In genomic region chr15:95138709-95139409, GRCm38 (mm10) we compare ENCODE assay signal across 14 mouse cellular contexts.
"Had no signal": no experiment of that assay in that cellular context is flagged by ENCODE, and none has a peak within 500 bp of the region (broad histone marks: within the 10 kb centered on the region; RNA-seq: fewer than 3 reads in every experiment).

No protein-coding gene starts in this region.

- H3K9me3 ChIP-seq: limb, embryonic 12.5 days; liver, embryonic 13.5 days; midbrain, embryonic 10.5 days; neural tube, embryonic 15.5 days had no signal

- H3K4me1 ChIP-seq: limb, embryonic 12.5 days; liver, embryonic 13.5 days; midbrain, embryonic 10.5 days had no signal

- DNase-seq: kidney, adult 18-20 months; kidney, postnatal 10 days; kidney, postnatal 4 days; liver; liver, embryonic 13.5 days; liver, postnatal 0 days; midbrain, embryonic 14.5 days; thymus, postnatal 4 days had no signal

- ATAC-seq: liver, postnatal 0 days had no signal

- H3K36me3 ChIP-seq: limb, embryonic 12.5 days; liver, embryonic 13.5 days; midbrain, embryonic 10.5 days; neural tube, embryonic 15.5 days had no signal

- H3K27me3 ChIP-seq: limb, embryonic 12.5 days; liver, embryonic 13.5 days; neural tube, embryonic 15.5 days had no signal

- H3K4me2 ChIP-seq: limb, embryonic 12.5 days; liver, embryonic 13.5 days; neural tube, embryonic 15.5 days had no signal

- H3K4me3 ChIP-seq: layer of hippocampus, adult 2 months; limb, embryonic 12.5 days; liver, embryonic 13.5 days; midbrain, embryonic 10.5 days; myocyte; neural tube, embryonic 15.5 days had no signal

- H3K27ac ChIP-seq: layer of hippocampus, adult 2 months; limb, embryonic 12.5 days; liver, embryonic 13.5 days; midbrain, embryonic 10.5 days; neural tube, embryonic 15.5 days; stomach, postnatal 0 days had no signal

- H3K9ac ChIP-seq: limb, embryonic 12.5 days; liver, embryonic 13.5 days; liver, postnatal 0 days; neural tube, embryonic 15.5 days had no signal
